Mouse (Mus musculus): ENCODE results near the gene Apol9b.
"Not testable (repeated sequence)": the region's sequence is repeated elsewhere in the genome, so short reads cannot be mapped to it uniquely, and the experiment has no call there.

Apol9b gene

GRCm38 (mm10) chr15:77728739-77729138 is at the start of gene Apol9b:
Gene Apol9b, plus strand, starts transcription at chr15:77729039.
- not testable (repeated sequence) for DNase-seq

- peak; percentile 33 for DNase-seq
These were observed 44.9 kb upstream of the Apol9b start for GRCm38 (mm10) chr15:77683944-77684343.

GRCm38 (mm10) chr15:77691532-77692311 is 37.1 kb upstream of the Apol9b start:
- not testable (repeated sequence) for DNase-seq

GRCm38 (mm10) chr15:77694687-77695295 is 34.0 kb upstream of the Apol9b start:
- peak; percentile 26 for DNase-seq

- DNase-seq: not testable (repeated sequence)
These were observed 30.2 kb upstream of the Apol9b start, which contains the start of gene Apol7e for GRCm38 (mm10) chr15:77698656-77699055. Gene Apol7e, plus strand, starts transcription at chr15:77698857.

- DNase-seq: not testable (repeated sequence)
These were observed 23.5 kb upstream of the Apol9b start for GRCm38 (mm10) chr15:77705306-77705705.

GRCm38 (mm10) chr15:77708936-77709335 is 19.9 kb upstream of the Apol9b start:
- not testable (repeated sequence) for DNase-seq

- not testable (repeated sequence) for DNase-seq
These were observed 10.6 kb upstream of the Apol9b start for GRCm38 (mm10) chr15:77718240-77718639.

GRCm38 (mm10) chr15:77721509-77721908 is 7.3 kb upstream of the Apol9b start:
- not testable (repeated sequence) for DNase-seq

- DNase-seq: not testable (repeated sequence)
These were observed 4.5 kb upstream of the Apol9b start for GRCm38 (mm10) chr15:77724208-77724911.

GRCm38 (mm10) chr15:77725393-77726020 is 3.3 kb upstream of the Apol9b start:
- DNase-seq: not testable (repeated sequence)

GRCm38 (mm10) chr15:77727139-77727538 is 1.7 kb upstream of the Apol9b start:
- DNase-seq: not testable (repeated sequence)

GRCm38 (mm10) chr15:77727745-77728144 is 1.1 kb upstream of the Apol9b start:
- not testable (repeated sequence) for DNase-seq

GRCm38 (mm10) chr15:77731605-77732004 is 2.8 kb downstream of the Apol9b start:
- no peak for DNase-seq

- DNase-seq: not testable (repeated sequence)
These were observed 4.0 kb downstream of the Apol9b start for GRCm38 (mm10) chr15:77732851-77733250.

GRCm38 (mm10) chr15:77733380-77733779 is 4.5 kb downstream of the Apol9b start:
- not testable (repeated sequence) for DNase-seq

- not testable (repeated sequence) for DNase-seq
These were observed 5.1 kb downstream of the Apol9b start for GRCm38 (mm10) chr15:77733903-77734302.

- no peak for DNase-seq
These were observed 11.9 kb downstream of the Apol9b start for GRCm38 (mm10) chr15:77740511-77741297.

GRCm38 (mm10) chr15:77741556-77741955 is 12.7 kb downstream of the Apol9b start:
- DNase-seq: not testable (repeated sequence)

- DNase-seq: no peak
These were observed 15.8 kb downstream of the Apol9b start for GRCm38 (mm10) chr15:77744632-77745031.

- no peak for DNase-seq
These were observed 16.2 kb downstream of the Apol9b start for GRCm38 (mm10) chr15:77745081-77745480.

GRCm38 (mm10) chr15:77746326-77746725 is 17.5 kb downstream of the Apol9b start:
- DNase-seq: no peak

Data from kidney, postnatal 14 days (tissue).